Mouse (Mus musculus) MEL-GATA-1-ER (cell line): ENCODE measurements around the gene Pagr1a.

Experiments used
- DNase-seq: peaks from one replicate; pipeline ENCODE4 v3.0.0-alpha.2; 2012; ENCODE audit warnings: low read depth; ENCODE audit errors: extremely low read depth

Gene Pagr1a

GRCm38 (mm10) chr7:127003620-127004019 lies 13.5 kb downstream of the Pagr1a start:
- no peak for DNase-seq

DNA sequence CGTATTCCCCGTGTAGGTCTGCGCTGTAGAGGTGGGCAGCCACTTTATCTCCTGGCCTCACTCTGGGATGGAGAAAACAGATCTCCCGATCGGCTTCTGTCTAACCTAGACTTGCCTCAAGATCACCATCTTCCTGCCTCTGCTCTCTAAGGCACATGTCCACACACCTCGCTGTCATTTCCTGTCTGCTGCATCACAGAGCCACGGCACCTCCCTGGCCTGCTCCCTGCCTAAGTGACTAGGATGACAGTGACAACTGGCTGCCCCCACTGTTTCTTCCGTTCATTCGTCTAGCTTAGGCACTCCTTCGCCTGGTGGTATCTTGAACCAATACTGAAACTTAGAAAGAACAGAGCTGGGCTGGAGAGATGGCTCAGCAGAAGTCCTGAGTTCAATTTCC lies 17.6 kb downstream of the Pagr1a start:
- DNase-seq, result no peak

DNA sequence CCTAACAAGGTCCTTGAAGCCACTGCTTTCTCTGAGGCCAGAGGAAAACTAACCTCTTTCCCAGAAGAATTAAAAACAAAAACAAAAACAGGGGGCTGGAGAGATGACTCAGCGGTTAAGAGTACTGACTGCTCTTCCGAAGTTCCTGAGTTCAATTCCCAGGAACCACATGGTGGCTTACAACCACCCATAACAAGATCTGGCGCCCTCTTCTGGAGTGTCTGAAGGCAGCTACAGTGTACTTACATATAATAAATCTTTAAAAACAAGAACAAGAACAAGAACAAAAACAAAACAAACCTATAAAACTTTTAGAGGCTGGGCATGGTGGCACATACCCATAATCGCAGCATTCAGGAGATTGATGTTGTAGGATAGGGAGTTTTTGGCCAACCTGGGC lies 20.7 kb downstream of the Pagr1a start:
- DNase-seq, result no peak

- no peak for DNase-seq
These were observed 28.3 kb downstream of the Pagr1a start for GRCm38 (mm10) chr7:126988816-126989215.

- no peak for DNase-seq
These were observed 30.8 kb downstream of the Pagr1a start for GRCm38 (mm10) chr7:126986319-126986718.

DNA sequence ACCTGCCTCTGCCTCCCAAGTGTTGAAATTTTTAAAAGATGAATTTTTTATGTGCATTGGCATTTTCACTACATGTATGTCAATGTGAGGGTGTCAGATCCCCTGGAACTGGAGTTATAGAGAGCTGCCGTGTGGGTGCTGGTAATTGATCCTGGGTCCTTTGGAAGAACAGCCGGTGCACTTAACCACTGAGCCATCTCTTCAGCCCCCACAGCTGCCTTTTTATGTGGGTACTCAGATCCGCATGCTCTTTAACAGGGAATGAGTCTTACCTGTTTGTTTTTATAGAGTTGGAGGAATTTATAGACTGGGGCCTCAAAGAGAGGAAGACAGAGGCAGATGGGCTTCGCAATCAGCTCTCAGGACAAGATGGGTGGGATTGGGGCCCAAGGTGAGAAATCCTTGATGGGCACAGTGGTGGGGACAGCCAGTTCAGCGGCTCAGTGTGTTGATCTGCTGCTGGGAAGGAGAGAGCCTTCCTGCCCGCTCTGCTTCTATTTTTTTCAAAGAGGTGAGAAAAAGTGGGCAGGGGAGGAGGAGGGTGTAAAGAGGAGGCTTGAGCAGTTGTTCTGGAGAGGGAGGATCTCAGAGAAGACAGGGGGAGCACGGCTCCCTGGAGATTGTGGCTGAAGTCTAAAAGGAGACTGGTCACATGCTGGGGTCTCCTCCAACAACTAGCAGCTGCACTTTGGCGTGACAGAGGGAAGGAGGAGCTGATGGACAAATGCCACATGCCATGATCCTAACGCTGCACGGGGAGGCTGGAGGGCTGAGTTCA lies 32.3 kb downstream of the Pagr1a start:
- DNase-seq, result no peak

- no peak for DNase-seq
These were observed 34.0 kb downstream of the Pagr1a start for GRCm38 (mm10) chr7:126983113-126983512.

GRCm38 (mm10) chr7:126982054-126982453 lies 35.1 kb downstream of the Pagr1a start:
- no peak for DNase-seq

DNA sequence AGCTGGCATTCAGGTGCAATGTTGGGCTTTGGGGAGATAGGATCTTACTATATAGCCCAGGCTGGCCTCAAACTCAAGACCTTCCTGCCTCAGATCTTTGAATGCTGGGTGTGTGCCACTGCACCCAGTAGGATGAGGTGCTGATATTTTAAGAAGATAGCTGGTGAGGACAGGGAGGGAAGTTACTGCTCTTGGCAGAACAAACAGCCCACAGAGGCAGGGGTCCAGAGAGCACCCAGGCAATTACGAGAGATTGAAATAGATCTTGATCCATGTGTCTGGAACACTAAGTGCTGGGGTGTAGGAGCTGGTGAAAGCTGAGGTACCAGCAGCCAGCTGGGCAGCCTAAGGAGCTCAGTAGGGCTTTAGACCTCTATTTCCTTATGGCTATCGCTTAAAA lies 35.6 kb downstream of the Pagr1a start:
- DNase-seq, result no peak

GRCm38 (mm10) chr7:126978841-126979240 lies 38.3 kb downstream of the Pagr1a start:
- no peak for DNase-seq

DNA sequence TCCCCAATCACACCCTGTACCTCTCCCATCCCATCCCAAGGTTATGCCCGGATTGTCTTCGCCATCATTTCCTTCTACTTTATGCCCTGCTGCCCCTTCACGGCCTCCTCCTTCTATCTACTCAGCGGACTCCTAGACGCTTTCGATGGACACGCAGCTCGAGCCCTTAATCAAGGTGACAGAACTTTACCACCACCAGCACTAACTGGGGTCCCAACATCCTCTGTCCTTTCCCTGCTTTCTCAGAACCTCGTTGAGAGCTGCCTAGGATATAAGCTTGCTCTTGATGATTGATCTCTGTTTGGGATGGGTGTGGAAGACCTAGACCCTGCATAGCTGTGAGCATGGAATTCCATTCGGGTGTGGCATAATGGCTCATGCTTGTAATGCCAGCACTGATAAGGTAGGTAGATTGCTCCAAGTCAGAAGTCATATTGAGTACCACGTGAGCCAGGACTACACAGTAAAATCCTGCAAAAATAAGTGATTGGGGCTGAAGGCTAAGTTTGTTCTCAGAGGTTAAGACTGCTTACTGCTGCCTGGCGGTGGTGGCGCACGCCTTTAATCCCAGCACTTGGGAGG lies 40.2 kb downstream of the Pagr1a start:
- no peak for DNase-seq

DNA sequence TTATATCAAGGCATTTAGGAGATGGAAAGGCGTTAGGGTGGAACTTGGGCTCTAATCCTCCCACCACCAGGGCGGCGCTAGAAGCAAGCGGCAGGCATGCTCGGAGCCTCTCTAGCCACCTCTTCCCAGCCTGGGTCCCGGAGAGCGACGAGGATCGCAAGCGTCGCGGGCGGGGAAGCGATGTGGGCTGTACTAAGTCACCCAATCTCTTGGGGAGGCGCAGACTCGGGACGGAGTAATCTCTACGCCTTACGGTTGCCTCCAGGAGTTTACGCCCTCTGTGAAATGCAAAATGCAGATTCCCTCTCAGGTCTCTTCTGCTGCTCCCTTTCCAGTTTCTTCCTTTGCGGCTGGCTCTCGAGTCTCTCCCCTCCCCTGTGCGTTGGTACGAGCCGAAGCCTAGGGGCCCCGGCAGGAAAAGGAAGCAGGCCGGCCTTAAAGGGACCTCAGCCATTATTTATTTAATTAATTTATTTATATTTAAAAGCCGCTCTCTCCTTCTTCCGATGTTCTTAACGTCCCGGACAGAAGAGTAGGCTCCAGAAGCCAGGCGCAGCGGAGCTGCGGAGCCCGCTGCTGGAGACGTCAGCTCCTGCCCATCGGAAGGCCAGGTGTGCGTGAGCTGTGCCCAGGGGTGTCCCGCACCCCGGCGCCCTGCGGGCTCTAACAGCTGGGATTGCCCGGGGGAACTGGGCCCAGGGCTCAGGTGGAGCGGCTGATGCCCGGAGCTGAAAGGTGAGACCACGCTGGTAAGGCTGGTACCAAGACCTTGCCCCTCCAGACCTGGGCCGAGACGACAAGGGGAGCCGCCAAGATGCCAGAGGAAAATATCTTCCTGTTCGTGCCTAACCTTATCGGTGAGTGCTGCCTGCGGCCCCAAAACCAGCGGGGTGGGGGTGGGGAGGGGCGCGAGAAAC lies 40.9 kb downstream of the Pagr1a start, which contains the start of gene Cdiptos:
Gene Cdiptos (minus strand): TSS at position 149 of the 917 bp plus-strand sequence.
- DNase-seq, result peak; percentile 93

DNA sequence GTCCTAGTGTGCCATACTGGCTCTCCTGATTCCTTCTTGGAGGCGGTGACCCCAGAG lies 41.4 kb downstream of the Pagr1a start, which contains the start of gene Cdipt:
Gene Cdipt (plus strand): TSS at position 22 of the 57 bp plus-strand sequence.
- DNase-seq, result no peak

GRCm38 (mm10) chr7:126975493-126975892 lies 41.7 kb downstream of the Pagr1a start:
- peak; percentile 37 for DNase-seq

DNA sequence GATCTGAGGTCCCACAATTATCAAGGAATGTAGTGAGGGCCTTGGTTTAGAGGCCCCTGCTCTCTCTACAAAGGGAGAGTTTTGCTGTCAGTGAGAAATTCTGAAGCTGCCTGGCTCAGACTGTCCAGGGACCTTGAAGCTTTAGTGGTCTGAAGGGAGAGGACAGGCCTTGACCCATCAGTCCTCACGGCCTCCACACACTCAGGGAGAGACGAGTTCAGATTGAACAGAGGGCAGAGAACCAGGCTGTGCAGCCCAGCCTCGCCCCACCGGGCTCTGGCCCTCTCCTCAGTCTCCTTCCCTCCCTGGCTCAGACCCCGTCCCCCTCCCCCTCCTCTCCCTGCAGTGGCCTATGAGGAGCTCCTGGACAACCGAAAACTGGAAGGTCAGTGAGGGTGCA lies 49.8 kb downstream of the Pagr1a start:
- DNase-seq, result no peak

DNA sequence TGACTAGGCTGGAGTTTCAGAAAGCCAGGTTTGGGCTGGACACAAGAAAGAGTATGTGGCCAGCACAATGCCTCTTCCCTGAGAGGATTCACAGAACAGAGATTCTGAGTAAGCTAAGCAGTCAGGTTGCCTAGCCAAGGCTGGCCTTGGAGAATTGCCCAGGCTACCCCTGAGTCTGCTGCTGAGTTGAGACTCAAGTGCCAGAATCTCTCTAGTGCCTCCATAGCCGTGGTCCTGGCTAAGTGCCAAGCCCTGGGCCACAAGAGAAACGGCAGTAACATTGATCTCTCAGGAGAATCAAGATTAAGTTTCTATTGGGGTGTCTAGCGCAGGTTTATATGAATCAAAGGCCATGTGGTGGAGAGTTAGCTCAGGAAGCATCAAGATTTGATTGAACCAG lies 51.6 kb downstream of the Pagr1a start:
- DNase-seq, result no peak
